Comparison of ENCODE assay signal across 9 mouse cellular contexts in the genomic region with DNA sequence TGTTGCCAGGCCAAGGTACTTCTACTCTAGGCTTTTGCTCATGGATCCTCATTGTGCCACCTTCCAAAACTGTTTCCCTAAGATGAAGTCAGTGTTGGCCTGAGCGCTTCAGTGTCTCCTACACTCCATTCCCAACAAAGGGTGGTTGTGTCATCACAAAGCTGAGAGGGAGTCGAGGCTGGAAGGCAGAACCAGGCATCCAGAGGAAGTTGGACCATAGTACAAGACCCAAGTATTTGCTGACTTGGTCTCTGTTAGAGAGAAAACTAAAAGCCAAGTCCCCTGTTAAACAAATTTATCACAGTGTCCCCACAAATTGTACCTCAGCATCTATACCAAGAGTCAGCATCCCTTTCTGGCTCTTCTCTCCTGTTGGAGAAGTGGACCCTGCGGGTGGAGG. TPM values are rescaled to one million over a fixed set of nuclear protein-coding genes. Genes with fewer than 3 reads are reported as not detected.
A peak's percentile ranks its signal among the peaks of the same experiment; 100 is the strongest.
DNase-seq lines count a peak whose midpoint lies in the region; ATAC-seq lines count a peak whose summit lies in the region.
"Had no signal": no experiment of that assay in that cellular context is flagged by ENCODE, and none has a peak within 500 bp of the region (broad histone marks: within the 10 kb centered on the region; RNA-seq: fewer than 3 reads in every experiment).

A gene (minus strand): TSS at position 101 of the 400 bp plus-strand sequence.

- 78% methylated on average over 3 of the region's 3 CpGs for WGBS in liver, embryonic 13.5 days (ENCODE audit: insufficient replicate concordance)
- WGBS in liver, embryonic 11.5 days: 82% methylated on average over 3 of the region's 3 CpGs
- WGBS in forebrain, embryonic 12.5 days: 87% methylated on average over 3 of the region's 3 CpGs
- WGBS in limb, embryonic 15.5 days: 83% methylated on average over 3 of the region's 3 CpGs

- H3K27ac ChIP-seq in liver, embryonic 13.5 days: peak within 1 kb of the TSS; percentile 15; the same call in 1 of the 2 replicates
- no peak within 1 kb of the TSS for H3K27ac ChIP-seq in liver, embryonic 11.5 days (ENCODE audit: low read depth, low read length)
- H3K27ac ChIP-seq in forebrain, embryonic 12.5 days: no peak within 1 kb of the TSS
- H3K27ac ChIP-seq in limb, embryonic 15.5 days: no peak within 1 kb of the TSS

- H3K9me3 ChIP-seq in liver, embryonic 13.5 days (replicated peaks): no peaks in the 10 kb centered on the region
- no peaks in the 10 kb centered on the region for H3K9me3 ChIP-seq in liver, embryonic 11.5 days (ENCODE audit: control insufficient read depth, low read length)
- no peaks in the 10 kb centered on the region for H3K9me3 ChIP-seq in forebrain, embryonic 12.5 days
- no peaks in the 10 kb centered on the region for H3K9me3 ChIP-seq in limb, embryonic 15.5 days

- H3K9ac ChIP-seq in liver, embryonic 13.5 days: no peak within 1 kb of the TSS
- H3K9ac ChIP-seq in liver, embryonic 11.5 days (ENCODE audit: low read depth, low read length): no peak within 1 kb of the TSS
- H3K9ac ChIP-seq in forebrain, embryonic 12.5 days: no peak within 1 kb of the TSS
- H3K9ac ChIP-seq in limb, embryonic 15.5 days: no peak within 1 kb of the TSS

- no peak within 1 kb of the TSS for H3K4me2 ChIP-seq in liver, embryonic 13.5 days
- no peak within 1 kb of the TSS for H3K4me2 ChIP-seq in liver, embryonic 11.5 days
- no peak within 1 kb of the TSS for H3K4me2 ChIP-seq in forebrain, embryonic 12.5 days
- no peak within 1 kb of the TSS for H3K4me2 ChIP-seq in limb, embryonic 15.5 days

- DNase-seq in liver, embryonic 13.5 days: no peak
- DNase-seq in liver, embryonic 11.5 days (ENCODE audit: low spot score): no peak
- DNase-seq in adrenal gland, postnatal 36 days: no peak
- no peak for DNase-seq in urinary bladder, postnatal 10 days (ENCODE audit: low spot score)
- no peak for DNase-seq in cerebellum, adult 9-11 months
- DNase-seq: cerebellum, adult 18-20 months; lung, postnatal 14 days had no signal

- no peak for ATAC-seq in liver, embryonic 13.5 days (ENCODE audit: low read depth)
- ATAC-seq in liver, embryonic 11.5 days (replicated peaks; ENCODE audit: low FRiP score): no peak
- no peak for ATAC-seq in forebrain, embryonic 12.5 days (ENCODE audit: low FRiP score)
- ATAC-seq in limb, embryonic 15.5 days (ENCODE audit: insufficient number of reproducible peaks, low FRiP score, low TSS enrichment, low read depth): no peak

- no peak within 1 kb of the TSS for H3K4me3 ChIP-seq in liver, embryonic 13.5 days (replicated peaks)
- H3K4me3 ChIP-seq in liver, embryonic 11.5 days (ENCODE audit: low read depth, low read length): no peak within 1 kb of the TSS
- H3K4me3 ChIP-seq in forebrain, embryonic 12.5 days (replicated peaks): no peak within 1 kb of the TSS
- no peak within 1 kb of the TSS for H3K4me3 ChIP-seq in limb, embryonic 15.5 days

- no peaks in the 10 kb centered on the region for H3K27me3 ChIP-seq in liver, embryonic 13.5 days
- H3K27me3 ChIP-seq in liver, embryonic 11.5 days (replicated peaks; ENCODE audit: control insufficient read depth, insufficient read depth, low read length): no peaks in the 10 kb centered on the region
- no peaks in the 10 kb centered on the region for H3K27me3 ChIP-seq in forebrain, embryonic 12.5 days
- H3K27me3 ChIP-seq in limb, embryonic 15.5 days: no peaks in the 10 kb centered on the region

- peaks cover 28% of the 10 kb centered on the region for H3K36me3 ChIP-seq in liver, embryonic 13.5 days
- H3K36me3 ChIP-seq in liver, embryonic 11.5 days (ENCODE audit: control insufficient read depth, insufficient read depth, low read length): peaks cover 15% of the 10 kb centered on the region
- peaks cover 9% of the 10 kb centered on the region for H3K36me3 ChIP-seq in forebrain, embryonic 12.5 days (replicated peaks)
- peaks cover 18% of the 10 kb centered on the region for H3K36me3 ChIP-seq in limb, embryonic 15.5 days

- H3K4me1 ChIP-seq in liver, embryonic 13.5 days (replicated peaks): peaks cover 38% of the 10 kb centered on the region
- peaks cover 16% of the 10 kb centered on the region for H3K4me1 ChIP-seq in liver, embryonic 11.5 days (replicated peaks; ENCODE audit: control insufficient read depth, insufficient read depth, low read length)
- H3K4me1 ChIP-seq in forebrain, embryonic 12.5 days: peaks cover 12% of the 10 kb centered on the region
- H3K4me1 ChIP-seq in limb, embryonic 15.5 days: peaks cover 14% of the 10 kb centered on the region

RNA-seq across cellular contexts. Expression of the gene that starts here (rescaled TPM):
- 3.7 and 4.4 TPM in 2 replicates for polyA plus RNA-seq in liver, embryonic 13.5 days (2015; fragmentation: Nextera tagmentation; extraction: Ambion mirVana)
- 5.8 and 6.7 TPM in 2 replicates for polyA plus RNA-seq in liver, embryonic 11.5 days (2014; fragmentation: Nextera tagmentation; extraction: Ambion mirVana)
- 10 to 100 TPM; 16.9 to 18.2 TPM for total RNA-seq in adrenal gland, postnatal 36 days (2021)
- polyA plus RNA-seq in forebrain, embryonic 12.5 days (2016; fragmentation: Nextera tagmentation; extraction: Ambion mirVana): 14.8 and 16.2 TPM in 2 replicates
- 10.6 and 11.9 TPM in 2 replicates for polyA plus RNA-seq in limb, embryonic 15.5 days (2015; fragmentation: Nextera tagmentation; extraction: Ambion mirVana)
